Mouse (Mus musculus): ENCODE results near the gene Dgki. TPM values are rescaled to one million over a fixed set of nuclear protein-coding genes. Genes with fewer than 3 reads are reported as not detected.

Dgki gene
- polyA plus RNA-seq, 1 experiment from 2014 or later = 1.2 TPM

DNA sequence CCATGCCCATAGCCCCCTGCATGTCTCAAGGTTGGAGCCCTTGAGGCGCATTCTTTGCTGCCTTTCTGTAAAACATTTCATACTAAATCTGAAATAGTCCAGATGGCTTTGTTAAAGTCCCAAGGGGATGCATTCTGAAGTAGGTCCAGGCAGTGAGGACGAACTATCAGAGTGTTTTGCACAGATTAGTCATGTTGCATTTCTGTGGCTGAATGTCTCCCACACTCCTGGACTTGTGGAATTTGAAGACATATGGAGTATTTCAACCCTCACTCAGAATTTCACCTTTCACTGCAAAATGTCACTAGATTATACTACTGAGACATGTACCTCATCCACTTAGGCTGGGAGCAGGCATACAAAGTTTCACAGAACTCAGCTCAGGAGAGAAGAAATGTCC is 403.3 kb downstream of the Dgki start:
- 0 out of 2 replicates have a peak overlapping the region, but pooled peaks have one; percentile 41 for H3K27ac ChIP-seq
- no peaks in the 10 kb centered on the region for H3K36me3 ChIP-seq
- H3K9ac ChIP-seq = no peak overlapping the region
- H3K9me3 ChIP-seq = no peaks in the 10 kb centered on the region
- H3K4me2 ChIP-seq (replicated peaks) = no peak overlapping the region
- H3K27me3 ChIP-seq = no peaks in the 10 kb centered on the region
- 37% methylated on average over 2 of the region's 2 CpGs for WGBS
- H3K4me1 ChIP-seq = peaks cover 11% of the 10 kb centered on the region; the same call in 1 of the 2 replicates
- ATAC-seq (ENCODE audit: insufficient number of reproducible peaks, insufficient read depth, low FRiP score, low TSS enrichment) = peak; percentile 64; the same call in 1 of the 2 replicates
- H3K4me3 ChIP-seq = no peak overlapping the region

DNA sequence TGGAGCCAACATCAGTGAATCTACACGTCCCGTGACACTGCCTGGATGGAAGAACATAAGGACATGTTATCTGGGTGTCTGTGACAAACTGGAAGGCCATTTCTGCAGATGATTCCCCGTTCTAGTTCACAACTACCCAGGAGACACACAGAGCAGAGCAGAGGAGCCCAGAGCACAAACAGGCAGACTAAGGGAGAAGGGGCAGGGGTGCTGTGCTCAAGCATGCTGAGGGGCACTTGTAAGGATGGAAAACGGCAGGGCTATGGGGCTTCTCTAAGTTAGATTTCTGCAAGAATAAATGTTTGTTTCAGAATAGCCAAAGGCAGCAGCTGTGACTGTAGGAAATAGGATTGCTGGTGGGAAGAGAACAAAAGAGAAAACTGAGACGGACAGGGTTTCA is 408.2 kb downstream of the Dgki start:
- H3K4me2 ChIP-seq (replicated peaks) = no peak overlapping the region
- 67% methylated on average over 5 of the region's 5 CpGs for WGBS
- no peak overlapping the region for H3K9ac ChIP-seq
- no peak overlapping the region for H3K4me3 ChIP-seq
- no peak for ATAC-seq (ENCODE audit: insufficient number of reproducible peaks, insufficient read depth, low FRiP score, low TSS enrichment)
- peaks cover 8% of the 10 kb centered on the region; the same call in 1 of the 2 replicates for H3K4me1 ChIP-seq
- 0 out of 2 replicates have a peak overlapping the region, but pooled peaks have one; percentile 36 for H3K27ac ChIP-seq
- H3K36me3 ChIP-seq = no peaks in the 10 kb centered on the region
- no peaks in the 10 kb centered on the region for H3K27me3 ChIP-seq
- no peaks in the 10 kb centered on the region for H3K9me3 ChIP-seq

DNA sequence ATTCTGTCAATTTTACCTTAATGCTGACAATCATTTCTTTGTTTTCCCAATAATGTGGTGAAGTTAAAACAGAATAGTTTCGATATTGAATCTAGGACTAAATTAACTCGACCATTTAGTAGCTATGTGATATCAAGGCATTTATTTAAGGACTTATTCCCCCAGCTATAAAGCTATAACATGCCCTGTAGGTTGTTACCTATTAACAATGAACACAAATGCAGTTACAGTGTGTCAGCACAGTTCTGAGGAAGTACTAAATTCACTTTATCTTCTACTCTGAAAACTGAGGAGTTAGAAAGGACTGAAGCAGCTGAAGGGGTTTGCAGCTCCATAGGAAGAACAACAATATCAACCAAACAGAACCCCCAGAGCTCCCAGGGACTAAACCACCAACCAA is 409.2 kb downstream of the Dgki start:
- ATAC-seq (ENCODE audit: insufficient number of reproducible peaks, insufficient read depth, low FRiP score, low TSS enrichment) = no peak
- H3K27me3 ChIP-seq = no peaks in the 10 kb centered on the region
- 37% methylated on average over 2 of the region's 2 CpGs for WGBS

DNA sequence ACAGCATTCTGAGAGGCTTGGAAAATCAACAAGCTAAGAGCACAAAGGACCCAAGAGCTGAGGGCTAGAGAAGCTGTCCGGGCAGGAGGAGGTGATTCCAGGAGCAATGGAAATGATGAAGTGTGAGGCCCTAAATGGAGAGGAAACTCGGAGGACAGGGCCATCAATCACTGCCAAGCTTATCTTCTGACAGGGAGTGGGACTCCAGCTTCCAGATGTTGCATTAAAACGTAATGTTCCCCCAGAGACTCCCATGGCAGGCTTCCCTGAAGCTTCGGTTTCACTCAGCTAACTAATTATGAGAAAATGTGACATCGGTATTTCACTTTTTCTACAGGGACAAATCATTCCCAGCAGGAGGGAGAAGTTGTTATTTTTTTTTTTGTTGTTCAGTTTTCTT is 409.7 kb downstream of the Dgki start:
- ATAC-seq (ENCODE audit: insufficient number of reproducible peaks, insufficient read depth, low FRiP score, low TSS enrichment) = no peak
- Histone ChIP-seq H3K4me2 (replicated peaks) (no peak overlapping the region), H3K36me3 (no peaks in the 10 kb centered on the region), H3K4me1 (peaks cover 4% of the 10 kb centered on the region; the same call in 1 of the 2 replicates), H3K27ac (0 out of 2 replicates have a peak overlapping the region, but pooled peaks have one; percentile 11), H3K4me3 (no peak overlapping the region), H3K9me3 (no peaks in the 10 kb centered on the region), H3K9ac (no peak overlapping the region), H3K27me3 (no peaks in the 10 kb centered on the region)
- 8% methylated on average over 5 of the region's 5 CpGs for WGBS

More for the DNA sequence above, 409.2 kb downstream of the Dgki start:
- no peak overlapping the region for H3K9ac ChIP-seq
- no peak overlapping the region for H3K4me3 ChIP-seq
- 0 out of 2 replicates have a peak overlapping the region, but pooled peaks have one; percentile 47 for H3K27ac ChIP-seq
- no peaks in the 10 kb centered on the region for H3K36me3 ChIP-seq
- H3K4me1 ChIP-seq = peaks cover 4% of the 10 kb centered on the region; the same call in 1 of the 2 replicates
- no peak overlapping the region for H3K4me2 ChIP-seq (replicated peaks)
- no peaks in the 10 kb centered on the region for H3K9me3 ChIP-seq

DNA sequence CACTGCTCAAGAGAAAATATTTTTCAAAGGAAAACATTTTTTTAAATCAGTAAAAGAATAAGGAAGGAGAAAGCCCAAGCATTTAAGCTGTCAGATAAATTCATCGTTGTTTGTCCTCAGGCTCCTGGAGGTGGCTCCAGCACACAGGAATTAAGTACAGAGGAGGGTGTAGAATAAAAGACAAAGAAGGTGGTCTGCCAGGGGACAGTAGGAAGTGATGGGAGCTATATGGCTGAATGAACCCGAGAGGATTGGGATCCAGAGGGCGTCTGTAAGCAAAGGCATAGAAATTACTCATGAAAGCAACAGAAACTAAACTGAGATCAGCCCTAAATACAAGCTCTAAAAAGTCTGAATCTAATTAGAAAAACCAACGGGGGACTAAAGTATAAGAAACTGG is 418.7 kb downstream of the Dgki start:
- no peaks in the 10 kb centered on the region for H3K9me3 ChIP-seq
- 12% methylated on average over 4 of the region's 4 CpGs for WGBS
- ATAC-seq (ENCODE audit: insufficient number of reproducible peaks, insufficient read depth, low FRiP score, low TSS enrichment) = no peak
- H3K9ac ChIP-seq = no peak overlapping the region
- H3K27me3 ChIP-seq = no peaks in the 10 kb centered on the region
- H3K4me2 ChIP-seq (replicated peaks) = 0 out of 2 replicates have a peak overlapping the region, but pooled peaks have one; percentile 7
- peak overlapping the region; percentile 84 for H3K27ac ChIP-seq
- H3K4me1 ChIP-seq = peaks cover 21% of the 10 kb centered on the region
- H3K36me3 ChIP-seq = no peaks in the 10 kb centered on the region
- H3K4me3 ChIP-seq = no peak overlapping the region

DNA sequence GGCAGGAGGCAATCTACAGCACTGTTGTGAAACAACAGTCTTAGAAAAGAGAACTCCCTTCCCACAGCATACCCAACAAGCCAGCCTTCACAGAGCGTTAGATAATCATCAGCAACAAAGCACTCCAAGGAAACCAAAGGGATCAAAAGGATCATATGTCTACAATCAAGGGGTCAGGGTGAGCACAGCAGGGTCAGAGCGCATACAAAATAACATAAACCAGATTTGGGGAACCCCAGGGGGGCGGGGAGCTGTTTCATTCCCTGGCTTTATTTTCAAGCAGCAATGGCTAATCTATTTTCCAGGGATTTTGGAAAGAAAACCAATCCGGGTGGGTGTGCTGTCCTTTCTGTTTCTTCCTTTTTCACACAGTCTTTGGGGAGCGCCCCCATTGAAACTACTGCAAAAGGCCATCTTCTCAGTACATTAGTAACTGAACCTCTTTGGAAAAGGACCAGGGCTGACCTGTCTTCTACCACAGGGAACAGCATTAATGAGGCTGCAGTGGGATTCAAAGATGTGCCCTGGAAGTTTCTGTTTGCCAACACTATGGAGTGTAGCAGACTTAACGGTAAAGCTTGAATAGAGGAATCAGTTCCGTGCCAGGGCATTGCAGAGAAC is 419.2 kb downstream of the Dgki start:
- Histone ChIP-seq H3K27me3 (no peaks in the 10 kb centered on the region), H3K9me3 (no peaks in the 10 kb centered on the region), H3K4me1 (peaks cover 21% of the 10 kb centered on the region), H3K4me3 (no peak overlapping the region), H3K9ac (no peak overlapping the region), H3K4me2 (replicated peaks) (0 out of 2 replicates have a peak overlapping the region, but pooled peaks have one; percentile 7), H3K27ac (peak overlapping the region; percentile 84), H3K36me3 (no peaks in the 10 kb centered on the region)
- WGBS = 7% methylated on average over 7 of the region's 7 CpGs
- peak; percentile 75 for ATAC-seq (ENCODE audit: insufficient number of reproducible peaks, insufficient read depth, low FRiP score, low TSS enrichment)

DNA sequence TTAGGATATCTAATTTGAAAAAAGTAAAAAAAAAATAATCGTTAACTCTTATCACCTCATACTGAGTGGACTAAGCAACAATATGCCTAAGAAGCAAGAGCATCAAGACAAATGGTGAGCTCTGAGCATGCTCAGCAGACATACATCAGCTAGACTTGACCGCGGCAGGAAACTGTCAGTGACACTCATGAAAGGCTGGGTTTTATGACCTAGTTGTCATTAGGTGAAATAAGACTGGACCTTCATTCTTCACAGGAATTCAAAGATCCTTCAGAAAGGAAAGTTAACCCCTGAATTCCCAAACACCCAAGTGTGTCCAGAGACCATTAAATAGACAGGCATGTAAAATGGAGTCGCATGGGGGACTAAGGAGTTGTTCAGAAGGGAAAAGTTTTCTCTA is 422.6 kb downstream of the Dgki start:
- H3K27ac ChIP-seq = no peak overlapping the region
- no peaks in the 10 kb centered on the region for H3K9me3 ChIP-seq
- WGBS = 75% methylated on average over 4 of the region's 4 CpGs
- H3K4me2 ChIP-seq (replicated peaks) = no peak overlapping the region
- no peak for ATAC-seq (ENCODE audit: insufficient number of reproducible peaks, insufficient read depth, low FRiP score, low TSS enrichment)
- H3K4me1 ChIP-seq = peaks cover 21% of the 10 kb centered on the region
- H3K36me3 ChIP-seq = no peaks in the 10 kb centered on the region
- no peak overlapping the region for H3K9ac ChIP-seq
- no peaks in the 10 kb centered on the region for H3K27me3 ChIP-seq
- no peak overlapping the region for H3K4me3 ChIP-seq

DNA sequence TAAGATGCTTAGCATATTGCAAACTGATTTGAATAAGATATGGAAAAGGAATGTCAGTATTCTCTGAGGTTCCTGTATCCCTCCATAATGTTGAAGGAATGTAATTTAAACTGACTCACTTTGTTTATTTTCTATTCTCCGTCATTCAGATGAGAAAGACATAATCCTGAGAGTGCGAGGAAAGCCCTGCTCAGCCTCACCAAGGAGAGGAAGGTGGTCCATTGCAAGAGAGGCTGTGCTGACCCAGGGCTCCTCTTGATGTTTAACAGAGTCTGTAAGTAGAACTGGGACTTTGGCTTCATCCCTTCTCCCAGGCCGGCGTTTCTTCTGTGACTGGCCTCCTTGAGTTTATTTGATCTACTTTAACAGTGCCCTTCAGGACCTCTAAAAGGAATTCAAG is 423.6 kb downstream of the Dgki start:
- H3K4me3 ChIP-seq = no peak overlapping the region
- no peak overlapping the region for H3K9ac ChIP-seq
- H3K4me2 ChIP-seq (replicated peaks) = no peak overlapping the region
- no peaks in the 10 kb centered on the region for H3K9me3 ChIP-seq
- H3K36me3 ChIP-seq = no peaks in the 10 kb centered on the region
- H3K27ac ChIP-seq = no peak overlapping the region
- no peak for ATAC-seq (ENCODE audit: insufficient number of reproducible peaks, insufficient read depth, low FRiP score, low TSS enrichment)
- no peaks in the 10 kb centered on the region for H3K27me3 ChIP-seq
- H3K4me1 ChIP-seq = peaks cover 23% of the 10 kb centered on the region
- 42% methylated on average over 4 of the region's 4 CpGs for WGBS

DNA sequence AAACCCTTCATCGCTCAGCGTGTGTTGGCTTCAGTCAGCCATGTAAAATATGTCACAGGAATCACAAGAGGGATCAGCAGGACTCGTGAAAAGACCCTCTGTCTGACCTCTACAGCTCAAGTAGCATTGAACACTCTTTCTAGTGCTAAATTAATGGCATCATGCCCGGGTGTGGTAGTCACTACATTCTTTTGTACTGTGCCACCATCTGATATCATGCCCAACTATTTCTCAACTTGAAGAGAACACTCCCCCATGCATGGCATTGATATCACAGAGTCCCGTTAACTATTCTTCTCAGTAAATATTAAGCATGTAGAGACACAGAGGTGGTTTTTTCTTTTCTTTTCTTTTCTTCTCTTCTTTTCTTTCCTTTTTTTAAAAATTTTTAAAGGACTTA is 424.1 kb downstream of the Dgki start:
- H3K27me3 ChIP-seq = no peaks in the 10 kb centered on the region
- H3K36me3 ChIP-seq = no peaks in the 10 kb centered on the region
- WGBS = 59% methylated on average over 5 of the region's 5 CpGs
- no peak overlapping the region for H3K4me3 ChIP-seq
- no peak for ATAC-seq (ENCODE audit: insufficient number of reproducible peaks, insufficient read depth, low FRiP score, low TSS enrichment)
- no peak overlapping the region for H3K27ac ChIP-seq
- H3K9ac ChIP-seq = no peak overlapping the region
- H3K4me2 ChIP-seq (replicated peaks) = no peak overlapping the region
- H3K4me1 ChIP-seq = peaks cover 22% of the 10 kb centered on the region
- H3K9me3 ChIP-seq = no peaks in the 10 kb centered on the region

DNA sequence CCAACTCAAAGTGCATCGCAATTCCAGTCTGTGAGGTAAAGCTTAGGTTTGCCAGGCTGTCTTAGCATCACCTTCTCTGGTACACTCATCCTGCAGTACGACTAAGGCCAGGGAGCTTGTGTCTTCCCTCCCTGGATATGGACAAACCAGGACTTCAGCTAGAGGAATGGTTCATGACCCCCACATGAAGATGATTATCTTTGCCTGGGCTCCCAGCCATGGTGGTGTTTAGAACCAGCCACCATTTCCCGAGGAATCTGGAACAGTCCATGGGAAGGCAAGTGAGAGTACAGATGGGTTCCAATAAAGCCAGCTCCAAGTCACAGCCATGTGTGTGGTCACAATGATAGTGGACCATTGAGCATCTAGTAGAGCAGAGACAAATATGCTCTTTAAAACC is 427.1 kb downstream of the Dgki start:
- Histone ChIP-seq H3K4me3 (no peak overlapping the region), H3K27me3 (no peaks in the 10 kb centered on the region), H3K27ac (no peak overlapping the region), H3K4me1 (peaks cover 19% of the 10 kb centered on the region; the same call in 1 of the 2 replicates), H3K9me3 (no peaks in the 10 kb centered on the region), H3K9ac (no peak overlapping the region), H3K36me3 (no peaks in the 10 kb centered on the region), H3K4me2 (replicated peaks) (no peak overlapping the region)
- WGBS = 73% methylated on average over 3 of the region's 3 CpGs
- ATAC-seq (ENCODE audit: insufficient number of reproducible peaks, insufficient read depth, low FRiP score, low TSS enrichment) = no peak

DNA sequence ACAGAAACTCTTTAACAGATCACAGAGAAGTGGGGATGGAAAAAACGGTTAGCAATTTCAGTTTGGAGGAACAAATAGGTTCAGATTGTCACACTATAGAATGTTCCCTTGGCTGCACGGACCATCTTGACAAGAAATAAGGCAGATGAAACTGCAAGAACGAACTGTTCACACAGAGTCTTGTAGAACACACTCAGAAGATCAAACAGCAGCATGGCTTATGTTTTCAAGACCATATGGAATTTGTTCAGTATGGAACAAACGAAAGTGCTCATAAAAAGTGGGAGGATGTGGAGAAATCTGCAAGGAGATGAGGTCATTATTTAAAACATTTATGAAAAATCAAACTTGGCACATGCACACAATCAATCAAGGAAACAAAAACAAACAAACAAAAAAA is 431.8 kb downstream of the Dgki start:
- Histone ChIP-seq H3K9ac (no peak overlapping the region), H3K27me3 (no peaks in the 10 kb centered on the region), H3K36me3 (no peaks in the 10 kb centered on the region), H3K27ac (0 out of 2 replicates have a peak overlapping the region, but pooled peaks have one; percentile 48), H3K4me2 (replicated peaks) (no peak overlapping the region), H3K4me1 (peaks cover 19% of the 10 kb centered on the region; the same call in 1 of the 2 replicates), H3K4me3 (no peak overlapping the region), H3K9me3 (no peaks in the 10 kb centered on the region)
- ATAC-seq (ENCODE audit: insufficient number of reproducible peaks, insufficient read depth, low FRiP score, low TSS enrichment) = no peak
- WGBS = 31% methylated on average over 4 of the region's 4 CpGs

DNA sequence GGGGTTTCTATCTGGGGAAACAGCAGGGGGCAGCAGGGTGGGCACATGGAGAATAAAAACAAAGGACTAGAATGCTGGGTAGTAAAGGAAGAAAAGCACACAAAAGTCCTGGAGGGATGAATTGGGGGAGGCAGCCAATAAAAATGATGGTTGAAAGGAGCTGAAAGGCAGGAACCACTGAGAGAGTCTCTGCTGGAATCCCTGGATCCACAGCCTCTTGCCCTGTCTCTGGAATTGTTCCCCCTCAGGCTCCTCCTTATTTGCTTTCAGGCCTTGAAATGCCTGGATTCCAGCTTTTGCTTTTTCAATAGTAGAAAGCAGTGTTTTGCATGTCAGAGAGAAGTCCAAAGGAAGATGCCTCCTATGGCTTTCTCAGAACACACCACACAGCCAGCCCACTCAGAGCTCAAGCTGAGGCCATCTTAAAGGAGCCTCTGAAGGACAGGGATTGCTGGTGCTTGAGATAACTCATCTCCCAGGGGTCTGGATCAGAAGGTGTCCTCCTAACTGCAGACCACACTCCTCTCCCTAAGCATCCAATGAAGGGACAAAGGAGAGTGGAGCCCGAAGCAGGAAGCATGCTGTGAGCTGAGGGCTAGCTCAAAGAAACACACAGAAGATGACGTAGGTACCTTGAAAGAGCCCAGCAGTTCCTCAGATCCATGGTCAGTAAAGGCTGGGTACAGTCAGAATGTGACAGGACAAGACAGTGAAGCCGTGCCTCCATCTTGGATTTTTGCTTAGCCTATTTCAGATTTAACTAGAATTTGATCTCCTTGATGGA is 441.5 kb downstream of the Dgki start:
- WGBS = 66% methylated on average over 3 of the region's 3 CpGs
- H3K4me2 ChIP-seq (replicated peaks) = no peak overlapping the region
- no peak overlapping the region for H3K9ac ChIP-seq
- H3K4me1 ChIP-seq = peaks cover 6% of the 10 kb centered on the region; the same call in 1 of the 2 replicates
- H3K9me3 ChIP-seq = no peaks in the 10 kb centered on the region
- no peaks in the 10 kb centered on the region for H3K36me3 ChIP-seq
- H3K4me3 ChIP-seq = no peak overlapping the region
- no peak for ATAC-seq (ENCODE audit: insufficient number of reproducible peaks, insufficient read depth, low FRiP score, low TSS enrichment)
- H3K27ac ChIP-seq = 0 out of 2 replicates have a peak overlapping the region, but pooled peaks have one; percentile 46
- no peaks in the 10 kb centered on the region for H3K27me3 ChIP-seq
